Mouse (Mus musculus): ENCODE results near the gene Palm2.

Palm2 gene

DNA sequence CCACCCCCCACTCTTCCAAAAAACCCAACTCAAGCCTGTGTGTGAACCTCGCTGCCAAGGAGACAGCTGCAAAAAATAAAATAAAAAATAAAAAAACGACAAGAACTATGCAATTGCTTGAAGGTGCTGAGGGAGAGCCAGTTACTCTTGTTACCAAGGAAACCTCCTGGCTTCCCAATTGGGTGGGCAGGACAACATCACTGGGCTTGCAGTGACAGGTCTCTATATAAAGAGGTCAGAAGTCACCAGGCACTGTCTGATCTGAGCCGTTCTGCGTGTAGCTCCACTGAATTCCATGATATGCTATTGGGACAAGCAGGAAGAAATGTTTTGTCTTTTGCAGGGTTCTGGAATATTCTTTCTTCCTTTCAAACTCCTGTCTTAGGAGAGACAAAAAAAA lies 282.7 kb downstream of the Palm2 start:
- no peak for DNase-seq

DNA sequence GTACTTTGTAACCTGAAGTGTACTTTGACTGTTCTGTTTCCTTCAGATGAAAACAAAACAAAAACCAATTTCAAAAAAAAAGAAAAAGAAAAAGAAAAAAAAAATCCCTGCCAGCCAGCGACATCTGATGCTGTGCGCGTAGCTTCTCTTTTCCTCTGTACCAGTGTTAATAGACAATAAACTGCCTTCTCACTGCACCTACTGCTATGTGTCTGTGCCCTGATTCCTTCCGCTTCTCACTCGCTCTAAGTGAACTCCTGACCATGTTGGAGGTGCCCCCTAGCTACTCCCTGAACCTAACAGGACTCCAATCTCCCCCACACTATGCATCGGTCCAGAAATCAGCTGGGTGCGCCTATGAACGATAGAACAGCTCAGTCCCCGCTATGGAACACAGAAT lies 283.3 kb downstream of the Palm2 start, which contains the start of gene Akap2:
Gene Akap2 (plus strand): TSS at position 304 of the 400 bp plus-strand sequence.
- DNase-seq = no peak

GRCm38 (mm10) chr4:57719370-57719769 lies 285.3 kb downstream of the Palm2 start:
- DNase-seq = no peak

DNA sequence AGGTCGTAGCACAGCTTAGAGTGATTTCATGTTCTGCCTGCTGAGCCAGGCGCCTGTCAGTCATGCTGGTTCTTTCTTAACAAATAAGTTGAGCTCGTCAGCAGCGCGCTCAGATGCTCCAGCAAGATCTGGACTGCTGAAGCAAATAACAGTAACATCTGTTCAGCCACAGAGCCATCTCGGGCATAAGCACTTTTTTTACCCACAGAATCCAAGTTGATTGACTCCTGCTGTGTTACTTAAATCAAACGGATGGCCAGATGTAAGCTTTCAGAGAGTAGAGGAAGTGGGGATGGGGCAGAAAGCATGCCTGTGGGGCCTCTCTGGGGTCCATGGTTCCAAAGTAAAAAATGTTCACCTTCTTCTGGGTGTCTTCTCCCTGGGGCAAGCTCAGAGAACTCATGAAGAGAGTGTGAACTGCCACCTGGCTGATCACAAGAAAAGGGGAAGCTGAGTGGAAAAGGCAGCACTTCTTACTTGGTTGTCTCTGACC lies 286.9 kb downstream of the Palm2 start:
- DNase-seq = no peak

- no peak for DNase-seq
Observed at GRCm38 (mm10) chr4:57722296-57722695, 288.2 kb downstream of the Palm2 start.

DNA sequence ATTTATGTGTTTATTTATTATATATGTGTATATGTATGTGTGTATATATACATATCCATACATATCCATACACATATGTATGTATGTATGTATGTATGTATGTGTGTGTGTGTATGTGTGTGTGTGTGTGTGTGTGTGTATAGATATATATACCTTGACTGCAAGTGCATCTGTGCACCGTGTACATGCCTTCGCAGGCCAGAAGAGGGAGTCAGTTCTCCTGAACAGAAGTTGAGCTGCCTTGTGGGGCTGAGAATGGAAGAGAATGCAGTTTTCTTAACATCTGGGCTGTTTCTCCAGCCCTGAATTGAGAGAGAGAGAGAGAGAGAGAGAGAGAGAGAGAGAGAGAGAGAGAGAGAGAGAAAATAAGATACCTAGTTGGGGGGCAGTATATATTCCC lies 289.6 kb downstream of the Palm2 start:
- no peak for DNase-seq

DNA sequence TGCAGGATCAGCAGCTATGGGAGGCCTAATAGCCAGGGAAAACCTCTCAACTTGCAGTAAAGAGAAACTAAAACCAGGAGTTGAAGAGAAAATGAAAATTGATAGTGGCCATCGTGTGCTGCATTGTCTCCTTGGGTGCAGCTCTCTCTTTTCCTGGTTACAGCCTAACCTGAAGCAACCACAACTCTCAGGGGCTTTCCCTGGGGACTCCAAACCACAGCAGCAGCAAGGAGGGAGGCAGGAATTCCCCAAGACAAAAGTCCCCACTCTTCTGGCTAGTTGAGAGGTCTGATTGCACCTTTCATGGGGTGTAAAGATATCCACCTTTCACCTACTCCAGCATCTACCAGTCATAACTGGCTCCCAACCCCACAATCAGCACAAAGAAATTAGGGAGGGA lies 291.5 kb downstream of the Palm2 start:
- DNase-seq = no peak

- DNase-seq = no peak
Observed at GRCm38 (mm10) chr4:57728611-57729183, 294.6 kb downstream of the Palm2 start.

DNA sequence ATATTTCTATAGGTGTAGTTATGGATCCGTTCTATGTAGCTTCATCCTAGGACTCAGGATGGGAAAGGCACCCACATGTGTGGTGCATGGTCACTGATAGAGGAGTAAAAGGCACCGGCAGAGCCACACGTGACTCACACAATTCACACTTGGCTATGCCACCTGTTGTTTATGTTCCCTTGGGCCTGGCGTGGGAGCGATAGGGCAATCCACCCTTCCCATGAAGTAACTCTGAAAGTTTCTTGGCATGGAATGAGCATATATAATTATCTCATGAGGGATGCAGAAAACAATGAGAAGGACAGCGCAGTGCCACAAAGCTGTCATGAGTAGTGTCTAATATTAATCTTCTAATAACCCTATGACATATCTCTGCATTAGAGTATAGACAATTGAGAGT lies 296.0 kb downstream of the Palm2 start:
- no peak for DNase-seq

GRCm38 (mm10) chr4:57730801-57731598 lies 297.0 kb downstream of the Palm2 start:
- no peak for DNase-seq

- DNase-seq = no peak
Observed at GRCm38 (mm10) chr4:57732351-57732750, 298.3 kb downstream of the Palm2 start.

GRCm38 (mm10) chr4:57733445-57733844 lies 299.4 kb downstream of the Palm2 start:
- no peak for DNase-seq

GRCm38 (mm10) chr4:57735426-57735825 lies 301.4 kb downstream of the Palm2 start:
- DNase-seq = no peak

GRCm38 (mm10) chr4:57738856-57739552 lies 305.0 kb downstream of the Palm2 start:
- DNase-seq = no peak

GRCm38 (mm10) chr4:57743325-57743929 lies 309.4 kb downstream of the Palm2 start:
- DNase-seq = no peak

DNA sequence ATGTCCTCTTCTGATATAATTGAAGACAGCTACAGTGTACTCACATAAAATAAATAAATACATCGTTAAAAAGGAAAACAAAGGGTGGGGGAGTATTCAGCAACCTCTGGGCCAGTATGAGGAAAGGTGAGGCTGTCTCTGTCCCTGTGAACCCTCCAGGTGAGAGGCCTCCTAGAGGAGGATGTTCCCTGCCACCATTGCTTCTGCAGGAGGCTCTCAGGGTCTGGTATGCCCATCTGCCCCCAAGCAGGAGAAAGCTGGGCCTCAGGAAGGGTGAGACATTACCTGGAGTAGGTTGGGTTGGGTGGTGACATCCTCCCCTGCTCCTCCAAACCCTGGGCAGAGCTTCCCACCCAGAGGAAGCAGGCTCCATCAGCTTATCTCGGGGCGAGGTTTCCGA lies 316.6 kb downstream of the Palm2 start:
- DNase-seq = no peak

GRCm38 (mm10) chr4:57751054-57751453 lies 317.0 kb downstream of the Palm2 start:
- DNase-seq = no peak

- no peak for DNase-seq
Observed at GRCm38 (mm10) chr4:57751566-57751965, 317.5 kb downstream of the Palm2 start.

DNA sequence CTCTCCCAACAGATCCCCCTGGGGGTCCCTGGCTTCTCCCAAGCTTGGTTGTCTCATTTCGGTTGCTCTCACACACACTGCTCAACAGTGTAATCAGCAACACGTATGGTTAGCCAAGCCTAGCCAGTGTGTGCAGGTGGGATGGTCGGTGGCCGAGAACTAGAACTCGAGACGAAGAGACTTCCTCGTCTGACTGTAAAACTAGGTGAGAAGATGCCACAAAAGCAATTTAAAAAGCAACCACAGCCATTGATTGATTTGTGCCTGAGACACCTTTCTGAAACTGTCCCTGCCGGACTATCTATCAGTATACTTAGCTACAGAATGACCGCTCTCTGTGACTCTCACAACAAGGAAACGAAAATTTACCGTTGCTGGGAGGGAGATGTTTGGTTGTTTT lies 321.0 kb downstream of the Palm2 start:
- no peak for DNase-seq

- DNase-seq = no peak
Observed at GRCm38 (mm10) chr4:57757997-57758396, 323.9 kb downstream of the Palm2 start.
